Mouse (Mus musculus) liver, adult 2 months (tissue): ENCODE results near the gene Syt6. TPM values are rescaled to one million over a fixed set of nuclear protein-coding genes. Genes with fewer than 3 reads are reported as not detected.

Source experiments
- DNase-seq: peaks from one replicate; pipeline ENCODE4 v3.0.0-alpha.2; 2011; ENCODE audit warnings: low read depth, low spot score; ENCODE audit errors: extremely low read depth
- H3K27ac ChIP-seq: fragments of 200-500 bp; replicated peaks from 2 replicates; pipeline ENCODE4 v1.5.1; 2012; ENCODE audit warnings: low read depth, mild to moderate bottlenecking, control low read depth, inconsistent platforms, low read length; ENCODE audit not compliant: insufficient read depth
- H3K27me3 ChIP-seq: fragments of 200-500 bp; 2 replicates; pipeline ENCODE4 v1.6.1; 2012; ENCODE audit warnings: mild to moderate bottlenecking, moderate library complexity, low read length, inconsistent platforms; ENCODE audit not compliant: control insufficient read depth, insufficient read depth
- H3K36me3 ChIP-seq: fragments of 200-500 bp; 2 replicates; pipeline ENCODE4 v1.6.1; 2012; ENCODE audit warnings: low read length, inconsistent platforms; ENCODE audit not compliant: control insufficient read depth, insufficient read depth
- H3K4me1 ChIP-seq: fragments of 200-500 bp; 2 replicates; pipeline ENCODE4 v1.6.1; 2011; ENCODE audit warnings: low read length; ENCODE audit not compliant: control insufficient read depth, insufficient read depth
- H3K4me3 ChIP-seq: fragments of 200-500 bp; 2 replicates; pipeline ENCODE4 v1.5.1; 2011; ENCODE audit warnings: low read depth, mild to moderate bottlenecking, control low read depth, low read length, moderate library complexity; ENCODE audit not compliant: insufficient read depth
- H3K79me2 ChIP-seq: fragments of 200-500 bp; 2 replicates; pipeline ENCODE4 v1.6.1; 2012; ENCODE audit warnings: inconsistent platforms, mild to moderate bottlenecking, low read length, moderate library complexity; ENCODE audit not compliant: control insufficient read depth, insufficient read depth
- H3K9ac ChIP-seq: fragments of 200-500 bp; 2 replicates; pipeline ENCODE4 v1.6.1; 2012; ENCODE audit warnings: low read depth, mild to moderate bottlenecking, control low read depth, inconsistent platforms, low read length
- CTCF ChIP-seq: fragments of 200-500 bp; IDR thresholded peaks from 2 replicates; pipeline ENCODE4 v1.5.1; 2011; ENCODE audit warnings: low read depth, low read length, control low read depth
- POLR2A ChIP-seq: fragments of 200-500 bp; IDR thresholded peaks from 2 replicates; pipeline ENCODE4 v1.6.1; 2011; ENCODE audit warnings: low read length, control low read depth; ENCODE audit not compliant: insufficient read depth; ENCODE audit errors: extremely low read depth
- WGBS: fragments of 180-500 bp; shearing (Covaris S2); methylation state at CpG from one replicate; pipeline ENCODE4 v1.1.7; 2018; 5-methylcytosine and 5-hydroxymethylcytosine counted together
- polyA plus RNA-seq: library from polyadenylated mRNA; depleted of rRNA; stranded (reverse); fragments of >200 nt; gene quantifications from 2 replicates; pipeline ENCODE4 v1.2.3, GENCODE M21; 2012
- total RNA-seq: library from RNA; depleted of rRNA; stranded (reverse); fragments of >200 nt; gene quantifications from 2 replicates; pipeline ENCODE4 v1.2.3, GENCODE M21; 2014

Syt6 gene
- total and polyA plus RNA-seq, 2 experiments = not detected

- Histone ChIP-seq H3K36me3 (no peaks in the 10 kb centered on the region), H3K9ac (no peak overlapping the region), H3K27ac (no peak overlapping the region), H3K4me1 (no peaks in the 10 kb centered on the region), H3K27me3 (no peaks in the 10 kb centered on the region), H3K4me3 (no peak overlapping the region), H3K79me2 (no peaks in the 10 kb centered on the region)
- no peak for DNase-seq
- TF ChIP-seq CTCF = no peak
- TF ChIP-seq POLR2A = no peak
- 57% methylated on average over 2 of the region's 2 CpGs for WGBS
Observed at GRCm38 (mm10) chr3:103660012-103660411, 85.0 kb downstream of the Syt6 start.

- Histone ChIP-seq H3K4me1 (no peaks in the 10 kb centered on the region), H3K36me3 (no peaks in the 10 kb centered on the region), H3K79me2 (no peaks in the 10 kb centered on the region), H3K27me3 (no peaks in the 10 kb centered on the region), H3K4me3 (no peak overlapping the region), H3K9ac (no peak overlapping the region), H3K27ac (no peak overlapping the region)
- DNase-seq = no peak
- TF ChIP-seq POLR2A (no peak), CTCF (no peak)
- WGBS = 89% methylated on average over 8 of the region's 8 CpGs
Observed at GRCm38 (mm10) chr3:103661714-103662113, 86.7 kb downstream of the Syt6 start.

GRCm38 (mm10) chr3:103663385-103663784, 88.4 kb downstream of the Syt6 start:
- Histone ChIP-seq H3K27ac (no peak overlapping the region), H3K36me3 (no peaks in the 10 kb centered on the region), H3K27me3 (no peaks in the 10 kb centered on the region), H3K4me3 (no peak overlapping the region), H3K79me2 (no peaks in the 10 kb centered on the region), H3K4me1 (no peaks in the 10 kb centered on the region), H3K9ac (no peak overlapping the region)
- no peak for DNase-seq
- TF ChIP-seq POLR2A = no peak
- WGBS = 96% methylated on average over 3 of the region's 3 CpGs

- peaks cover 6% of the 10 kb centered on the region; the same call in 1 of the 2 replicates for H3K27me3 ChIP-seq
- no peak overlapping the region for H3K4me3 ChIP-seq
- no peak overlapping the region for H3K9ac ChIP-seq
- no peaks in the 10 kb centered on the region for H3K4me1 ChIP-seq
- no peak overlapping the region for H3K27ac ChIP-seq
- 67% methylated on average over 4 of the region's 4 CpGs for WGBS
- TF ChIP-seq CTCF = no peak
- TF ChIP-seq POLR2A = no peak
- no peak for DNase-seq
- no peaks in the 10 kb centered on the region for H3K36me3 ChIP-seq
- no peaks in the 10 kb centered on the region for H3K79me2 ChIP-seq
Observed at GRCm38 (mm10) chr3:103672113-103672512, 97.1 kb downstream of the Syt6 start.

- 14% methylated on average over 7 of the region's 7 CpGs for WGBS
- no peak for DNase-seq
Observed at GRCm38 (mm10) chr3:103672716-103673115, 97.7 kb downstream of the Syt6 start.

GRCm38 (mm10) chr3:103678811-103679210, 103.8 kb downstream of the Syt6 start:
- Histone ChIP-seq H3K9ac (no peak overlapping the region), H3K4me1 (no peaks in the 10 kb centered on the region), H3K4me3 (no peak overlapping the region), H3K27ac (no peak overlapping the region), H3K79me2 (no peaks in the 10 kb centered on the region), H3K27me3 (no peaks in the 10 kb centered on the region), H3K36me3 (no peaks in the 10 kb centered on the region)
- DNase-seq = no peak
- WGBS = 64% methylated on average over 6 of the region's 6 CpGs
- TF ChIP-seq POLR2A = no peak
- TF ChIP-seq CTCF = no peak

More at GRCm38 (mm10) chr3:103672716-103673115, 97.7 kb downstream of the Syt6 start:
- H3K36me3 ChIP-seq = no peaks in the 10 kb centered on the region
- no peak overlapping the region for H3K9ac ChIP-seq
- H3K27me3 ChIP-seq = peaks cover 6% of the 10 kb centered on the region; the same call in 1 of the 2 replicates
- H3K4me3 ChIP-seq = no peak overlapping the region
- no peak overlapping the region for H3K27ac ChIP-seq
- H3K79me2 ChIP-seq = no peaks in the 10 kb centered on the region
- TF ChIP-seq CTCF (no peak), POLR2A (no peak)
- no peaks in the 10 kb centered on the region for H3K4me1 ChIP-seq
